Comparison of ENCODE assay signal across 8 mouse cellular contexts in genomic region chr2:131209969-131210792, GRCm38 (mm10). TPM values are rescaled to one million over a fixed set of nuclear protein-coding genes. Genes with fewer than 3 reads are reported as not detected.
DNase-seq lines count a peak whose midpoint lies in the region; ATAC-seq and TF ChIP-seq lines count a peak whose summit lies in the region.

No protein-coding gene starts in this region.

- DNase-seq in gastrocnemius, adult 2 months = peak; percentile 98
- DNase-seq in hindbrain, postnatal 0 days (ENCODE audit: low spot score) = peak; percentile 96
- DNase-seq in left cerebral cortex, adult 2 months (ENCODE audit: extremely low spot score in 1 of 2, low spot score in 2 of 2) = peak; percentile 94 to 95
- peak; percentile 88 for DNase-seq in retina, postnatal 7 days (ENCODE audit: low read depth, low spot score)
- DNase-seq in urinary bladder, adult 18-20 months (ENCODE audit: low spot score in 2 of 2) = peak; percentile 94 to 96

- peak overlapping the region; percentile 74 for H3K9ac ChIP-seq in hindbrain, postnatal 0 days (replicated peaks; ENCODE audit: low read length)

- H3K4me2 ChIP-seq in hindbrain, postnatal 0 days (ENCODE audit: low read depth, low read length) = peak overlapping the region; percentile 74

- WGBS in hindbrain, postnatal 0 days = under 1% methylated on average over 50 of the region's 50 CpGs
- WGBS in macrophage (ENCODE audit: missing documents) = 1% methylated on average over 49 of the region's 50 CpGs

- H3K27me3 ChIP-seq in hindbrain, postnatal 0 days (ENCODE audit: insufficient read depth, low read length) = no peaks in the 10 kb centered on the region

- peak overlapping the region; percentile 100 for H3K27ac ChIP-seq in gastrocnemius, adult 2 months
- peak overlapping the region; percentile 94 for H3K27ac ChIP-seq in hindbrain, postnatal 0 days
- peak overlapping the region; percentile 99 for H3K27ac ChIP-seq in left cerebral cortex, adult 2 months
- peak overlapping the region; percentile 98 for H3K27ac ChIP-seq in macrophage

- peak; percentile 98 for ATAC-seq in activated CD4-positive, CD25-positive, alpha-beta regulatory T cell, adult 4 months
- peak; percentile 85 for ATAC-seq in common myeloid progenitor, adult 5-6 weeks (replicated peaks; ENCODE audit: low read depth, poor library complexity, severe bottlenecking)
- peak; percentile 98 for ATAC-seq in hindbrain, postnatal 0 days

- peaks cover 19% of the 10 kb centered on the region; the same call in 1 of the 2 replicates for H3K79me2 ChIP-seq in macrophage (ENCODE audit: inconsistent target)

- H3K4me3 ChIP-seq in gastrocnemius, adult 2 months = peak overlapping the region; percentile 82
- H3K4me3 ChIP-seq in hindbrain, postnatal 0 days (ENCODE audit: low read length) = peak overlapping the region; percentile 62
- H3K4me3 ChIP-seq in left cerebral cortex, adult 2 months = peak overlapping the region; percentile 65
- H3K4me3 ChIP-seq in macrophage (ENCODE audit: inconsistent target) = peak overlapping the region; percentile 84

- no peaks in the 10 kb centered on the region for H3K9me3 ChIP-seq in hindbrain, postnatal 0 days (ENCODE audit: low read length)

- H3K4me1 ChIP-seq in hindbrain, postnatal 0 days (ENCODE audit: insufficient read depth, low read length) = peaks cover 11% of the 10 kb centered on the region

- intact Hi-C loops in gastrocnemius, adult 2 months (cut with DNase I) = loop anchor here (2.0 to 5.0 kb wide), 2 partner anchors 33 to 115 kb away; no protein-coding TSS in a partner anchor
- intact Hi-C loops in left cerebral cortex, adult 2 months (cut with DNase I) = loop anchor here (1.0 to 5.0 kb wide), 4 partner anchors 23 to 52 kb away; partner anchors contain the start of genes Pank2 and Spef1

- TF ChIP-seq CTCF in gastrocnemius, adult 2 months (IDR thresholded peaks at IDR 0.05) = no peak; the same call in 1 of the 2 replicates
- peak; percentile 97 for TF ChIP-seq CTCF in hindbrain, postnatal 0 days (IDR thresholded peaks at IDR 0.05; ENCODE audit: low read depth)
- no peak; the same call in none of the 2 replicates for TF ChIP-seq CTCF in left cerebral cortex, adult 2 months (IDR thresholded peaks at IDR 0.05)

- H3K36me3 ChIP-seq in hindbrain, postnatal 0 days (ENCODE audit: insufficient read depth, low read length) = peaks cover 7% of the 10 kb centered on the region; the same call in 1 of the 2 replicates
- H3K36me3 ChIP-seq in macrophage (ENCODE audit: inconsistent target) = peaks cover 24% of the 10 kb centered on the region; the same call in 1 of the 2 replicates

RNA-seq across cellular contexts. Expression of gene Ap5s1, which starts 3.3 kb away (rescaled TPM):
- 10 to 100 TPM; 14.8 to 23.9 TPM for polyA plus RNA-seq in activated CD4-positive, CD25-positive, alpha-beta regulatory T cell, adult 4 months (2017; shearing (Covaris generic))
- 2.4 and 2.6 TPM in 2 replicates for total RNA-seq in common myeloid progenitor, adult 5-6 weeks (2017)
- total RNA-seq in gastrocnemius, adult 2 months (2021) = 10 to 100 TPM; 15.6 to 21.0 TPM
- 63.0 and 67.6 TPM in 2 replicates for total RNA-seq in hindbrain, postnatal 0 days (2014; rRNA removed)
- 37.1 and 37.5 TPM in 2 replicates for polyA plus RNA-seq in hindbrain, postnatal 0 days (2015; fragmentation: Nextera tagmentation; extraction: Ambion mirVana)
- 10 to 100 TPM; 21.7 to 28.7 TPM for total RNA-seq in left cerebral cortex, adult 2 months (2021)
- total RNA-seq in macrophage (2018; cell fraction: chromatin; rRNA removed) = 10 to 100 TPM in 12 of 26 experiments, 1 to 10 TPM in 14; 2.1 to 38.8 (median 9.8) TPM
- 10 to 100 TPM in 25 of 26 experiments, 1 to 10 TPM in 1; 8.8 to 37.6 (median 26.1) TPM for total RNA-seq in macrophage (2018; cell fraction: cytosol; rRNA removed)
- total RNA-seq in macrophage (2018; cell fraction: nucleus; rRNA removed) = 10 to 100 TPM in 22 of 26 experiments, 1 to 10 TPM in 4; 1.9 to 32.5 (median 19.4) TPM
- polyA plus RNA-seq in macrophage (2018) = 16.5 to 31.5 TPM (median 17.0 TPM) in 3 replicates

RNA-seq across cellular contexts. Expression of gene Spef1, which starts 23.1 kb away (rescaled TPM):
- polyA plus RNA-seq in activated CD4-positive, CD25-positive, alpha-beta regulatory T cell, adult 4 months (2017; shearing (Covaris generic)) = 1 to 10 TPM in 1 of 2 experiments, not detected in 1; 1.3 TPM
- 2.7 and 4.7 TPM in 2 replicates for total RNA-seq in common myeloid progenitor, adult 5-6 weeks (2017)
- total RNA-seq in gastrocnemius, adult 2 months (2021) = 1 to 10 TPM; 1.3 to 1.6 TPM
- 15.5 and 17.3 TPM in 2 replicates for total RNA-seq in hindbrain, postnatal 0 days (2014; rRNA removed)
- polyA plus RNA-seq in hindbrain, postnatal 0 days (2015; fragmentation: Nextera tagmentation; extraction: Ambion mirVana) = 7.8 and 8.9 TPM in 2 replicates
- total RNA-seq in left cerebral cortex, adult 2 months (2021) = 10 to 100 TPM; 10.9 to 11.0 TPM
- total RNA-seq in macrophage (2018; cell fraction: chromatin; rRNA removed) = 10 to 100 TPM in 1 of 26 experiments, 1 to 10 TPM in 25; 1.3 to 10.1 (median 4.6) TPM
- total RNA-seq in macrophage (2018; cell fraction: cytosol; rRNA removed) = 1 to 10 TPM in 24 of 26 experiments, under 1 TPM in 2; 0.84 to 3.6 (median 1.5) TPM
- 10 to 100 TPM in 1 of 26 experiments, 1 to 10 TPM in 25; 1.6 to 10.7 (median 4.0) TPM for total RNA-seq in macrophage (2018; cell fraction: nucleus; rRNA removed)
- polyA plus RNA-seq in macrophage (2018) = 0.98 to 3.7 TPM (median 2.0 TPM) in 3 replicates

RNA-seq across cellular contexts. Expression of gene Cdc25b, which starts 23.4 kb away (rescaled TPM):
- polyA plus RNA-seq in activated CD4-positive, CD25-positive, alpha-beta regulatory T cell, adult 4 months (2017; shearing (Covaris generic)) = 10 to 100 TPM; 90.4 to 96.2 TPM
- 13.3 and 15.8 TPM in 2 replicates for total RNA-seq in common myeloid progenitor, adult 5-6 weeks (2017)
- total RNA-seq in gastrocnemius, adult 2 months (2021) = 1 to 10 TPM; 1.5 TPM
- 18.2 TPM in 2 replicates for total RNA-seq in hindbrain, postnatal 0 days (2014; rRNA removed)
- polyA plus RNA-seq in hindbrain, postnatal 0 days (2015; fragmentation: Nextera tagmentation; extraction: Ambion mirVana) = 22.2 and 24.0 TPM in 2 replicates
- 10 to 100 TPM; 19.8 to 22.2 TPM for total RNA-seq in left cerebral cortex, adult 2 months (2021)
- 10 to 100 TPM in 13 of 26 experiments, 1 to 10 TPM in 13; 1.6 to 73.3 (median 11.7) TPM for total RNA-seq in macrophage (2018; cell fraction: chromatin; rRNA removed)
- total RNA-seq in macrophage (2018; cell fraction: cytosol; rRNA removed) = 10 to 100 TPM in 10 of 26 experiments, 1 to 10 TPM in 16; 3.5 to 20.4 (median 7.8) TPM
- 10 to 100 TPM in 11 of 26 experiments, 1 to 10 TPM in 15; 2.7 to 35.5 (median 7.2) TPM for total RNA-seq in macrophage (2018; cell fraction: nucleus; rRNA removed)
- polyA plus RNA-seq in macrophage (2018) = 8.9 to 17.1 TPM (median 9.4 TPM) in 3 replicates

RNA-seq across cellular contexts. Expression of gene Mavs, which starts 23.7 kb away (rescaled TPM):
- polyA plus RNA-seq in activated CD4-positive, CD25-positive, alpha-beta regulatory T cell, adult 4 months (2017; shearing (Covaris generic)) = 10 to 100 TPM; 18.8 to 20.4 TPM
- 15.8 and 16.5 TPM in 2 replicates for total RNA-seq in common myeloid progenitor, adult 5-6 weeks (2017)
- total RNA-seq in gastrocnemius, adult 2 months (2021) = 10 to 100 TPM; 40.0 to 56.9 TPM
- 11.3 and 17.4 TPM in 2 replicates for total RNA-seq in hindbrain, postnatal 0 days (2014; rRNA removed)
- polyA plus RNA-seq in hindbrain, postnatal 0 days (2015; fragmentation: Nextera tagmentation; extraction: Ambion mirVana) = 6.1 and 6.7 TPM in 2 replicates
- 1 to 10 TPM; 6.7 to 6.9 TPM for total RNA-seq in left cerebral cortex, adult 2 months (2021)
- total RNA-seq in macrophage (2018; cell fraction: chromatin; rRNA removed) = 10 to 100 TPM in 20 of 26 experiments, 1 to 10 TPM in 6; 3.9 to 45.0 (median 19.4) TPM
- total RNA-seq in macrophage (2018; cell fraction: cytosol; rRNA removed) = 10 to 100 TPM; 17.5 to 53.5 (median 40.5) TPM
- total RNA-seq in macrophage (2018; cell fraction: nucleus; rRNA removed) = 10 to 100 TPM; 10.4 to 54.0 (median 23.4) TPM
- 34.6 to 46.5 TPM (median 41.4 TPM) in 3 replicates for polyA plus RNA-seq in macrophage (2018)

RNA-seq across cellular contexts. Expression of gene Cenpb, which starts 30.3 kb away (rescaled TPM):
- polyA plus RNA-seq in activated CD4-positive, CD25-positive, alpha-beta regulatory T cell, adult 4 months (2017; shearing (Covaris generic)) = 1 to 10 TPM; 3.0 to 3.1 TPM
- total RNA-seq in common myeloid progenitor, adult 5-6 weeks (2017) = 17.6 and 18.7 TPM in 2 replicates
- total RNA-seq in gastrocnemius, adult 2 months (2021) = 10 to 100 TPM; 67.7 to 70.1 TPM
- 106 and 112 TPM in 2 replicates for total RNA-seq in hindbrain, postnatal 0 days (2014; rRNA removed)
- polyA plus RNA-seq in hindbrain, postnatal 0 days (2015; fragmentation: Nextera tagmentation; extraction: Ambion mirVana) = 12.8 and 14.4 TPM in 2 replicates
- 10 to 100 TPM; 65.3 to 69.8 TPM for total RNA-seq in left cerebral cortex, adult 2 months (2021)
- total RNA-seq in macrophage (2018; cell fraction: chromatin; rRNA removed) = 10 to 100 TPM; 10.4 to 41.7 (median 15.7) TPM
- 100 to 1,000 TPM in 10 of 26 experiments, 10 to 100 TPM in 16; 66.8 to 122 (median 95.5) TPM for total RNA-seq in macrophage (2018; cell fraction: cytosol; rRNA removed)
- 10 to 100 TPM; 29.6 to 95.9 (median 60.9) TPM for total RNA-seq in macrophage (2018; cell fraction: nucleus; rRNA removed)
- polyA plus RNA-seq in macrophage (2018) = 97.8 to 113 TPM (median 108 TPM) in 3 replicates

Comparison
In these comparisons a context has a peak if more than half of its experiments do, and no peak if none do; other contexts are left out.
1. Peak in every context shown above with its lines: DNase-seq, ATAC-seq, H3K4me3 ChIP-seq and H3K27ac ChIP-seq.